Mouse (Mus musculus): ENCODE results near the gene Rps7.

Gene Rps7

GRCm38 (mm10) chr12:28635535-28636476 is at the start of gene Rps7:
Rps7 (minus strand) TSS chr12:28635953.
- DNase-seq = peak; percentile 96

DNA sequence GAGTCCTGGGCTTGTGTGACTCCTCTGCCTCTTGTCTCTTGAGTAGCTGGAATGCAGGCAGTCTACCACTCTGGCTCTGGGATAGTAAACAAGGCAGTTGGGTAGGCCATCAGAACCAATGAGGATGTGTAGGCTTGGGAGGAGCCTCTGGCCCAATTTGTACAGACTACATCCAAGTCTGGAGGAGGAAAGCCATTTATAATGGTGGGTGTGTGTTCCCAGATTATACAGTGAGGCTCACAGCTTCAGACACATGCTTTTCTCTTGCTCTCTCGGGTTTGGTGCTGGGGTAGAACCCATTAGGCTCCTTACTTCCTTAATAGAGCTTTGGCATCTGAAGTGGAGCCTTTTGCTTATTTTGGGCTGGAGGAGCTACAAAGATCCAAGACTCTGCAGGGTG is 48.9 kb upstream of the Rps7 start:
- no peak for DNase-seq

GRCm38 (mm10) chr12:28675925-28676209 is 40.1 kb upstream of the Rps7 start:
- no peak for DNase-seq

DNA sequence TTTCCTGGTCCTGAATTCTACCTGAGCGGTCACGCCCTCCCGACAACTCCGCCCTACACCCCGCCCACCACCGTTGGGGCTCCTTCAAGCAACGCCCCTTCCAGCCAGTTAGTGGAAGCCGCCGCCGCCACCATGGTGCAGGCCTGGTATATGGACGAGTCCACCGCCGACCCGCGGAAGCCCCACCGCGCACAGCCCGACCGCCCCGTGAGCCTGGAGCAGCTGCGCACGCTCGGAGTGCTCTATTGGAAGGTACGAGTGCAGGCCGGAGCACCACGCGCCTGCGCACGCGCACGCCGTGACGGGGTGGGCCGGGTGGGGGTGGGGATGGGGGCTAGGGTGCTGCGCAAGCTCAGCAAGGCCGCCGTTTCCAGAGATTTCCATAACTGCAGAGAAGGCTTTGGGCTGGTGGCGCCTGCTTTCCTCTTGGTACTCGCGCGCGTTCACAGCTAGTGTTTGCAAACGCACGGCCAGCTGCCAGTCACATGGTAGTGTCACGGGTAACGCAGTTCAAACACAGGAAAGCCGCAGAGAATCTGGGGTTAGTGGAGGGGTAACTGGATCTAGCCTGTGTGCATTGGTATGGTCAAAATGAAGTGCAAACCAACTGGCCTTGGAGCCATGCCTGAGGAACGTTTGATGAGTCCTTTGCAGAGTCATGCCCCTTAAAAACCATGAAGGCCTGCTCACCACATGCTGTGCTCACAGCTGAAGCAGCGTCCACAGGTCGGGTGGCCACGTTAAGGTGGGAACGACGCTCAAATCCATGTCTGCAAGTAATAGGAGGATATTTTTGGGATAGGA is 39.6 kb upstream of the Rps7 start, which contains the start of gene Adi1:
Adi1 (plus strand) TSS at position 111 of the 804 bp plus-strand sequence.
- DNase-seq = peak; percentile 87 to 92

DNA sequence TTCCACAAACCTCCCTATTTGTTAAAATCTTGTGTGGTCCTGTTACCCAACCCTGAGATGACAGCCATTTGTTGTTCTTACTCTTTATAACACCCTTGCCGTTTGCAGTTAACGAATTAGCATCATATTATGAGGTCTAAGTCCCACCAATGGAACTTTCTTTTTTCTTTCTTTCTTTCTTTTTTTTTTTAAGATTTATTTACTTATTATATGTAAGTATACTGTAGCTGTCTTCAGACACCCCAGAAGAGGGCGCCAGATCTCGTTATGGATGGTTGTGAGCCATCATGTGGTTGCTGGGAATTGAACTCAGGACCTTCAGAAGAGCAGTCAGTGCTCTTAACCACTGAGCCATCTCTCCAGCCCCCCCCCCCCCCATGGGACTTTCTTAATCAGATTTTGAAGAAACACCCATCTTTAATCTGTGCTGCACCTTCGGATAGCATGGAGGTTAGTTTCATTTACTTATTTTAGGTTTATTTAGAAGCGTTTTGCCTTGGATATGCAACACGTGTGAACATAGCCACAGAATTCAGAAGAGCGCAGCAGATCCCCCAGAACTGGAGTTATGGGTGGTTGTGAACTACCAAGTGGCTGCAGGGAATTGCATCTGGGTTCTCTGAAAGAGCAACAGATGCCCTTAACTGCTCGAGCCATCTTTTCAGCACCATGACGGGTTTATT is 38.4 kb upstream of the Rps7 start:
- DNase-seq = no peak

DNA sequence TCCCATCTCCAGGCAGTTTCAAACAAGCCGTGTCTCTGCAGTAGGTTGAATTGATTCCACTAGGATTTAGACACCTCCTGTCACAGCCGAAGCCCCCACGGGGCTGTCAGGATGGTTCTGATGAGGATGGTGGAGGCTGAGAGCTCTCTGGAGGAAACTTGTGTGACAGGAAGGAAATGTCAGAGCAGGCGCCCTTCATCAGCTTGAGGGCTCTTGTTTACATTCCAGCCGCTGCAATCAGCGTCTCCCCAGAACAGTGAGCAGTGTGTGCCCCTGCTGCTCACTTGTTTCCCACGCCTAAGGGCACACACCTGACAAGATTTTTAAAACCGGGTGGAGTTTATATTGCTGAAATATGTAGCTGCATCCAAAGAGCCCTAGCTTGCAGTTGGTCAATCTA is 31.5 kb upstream of the Rps7 start:
- no peak for DNase-seq

DNA sequence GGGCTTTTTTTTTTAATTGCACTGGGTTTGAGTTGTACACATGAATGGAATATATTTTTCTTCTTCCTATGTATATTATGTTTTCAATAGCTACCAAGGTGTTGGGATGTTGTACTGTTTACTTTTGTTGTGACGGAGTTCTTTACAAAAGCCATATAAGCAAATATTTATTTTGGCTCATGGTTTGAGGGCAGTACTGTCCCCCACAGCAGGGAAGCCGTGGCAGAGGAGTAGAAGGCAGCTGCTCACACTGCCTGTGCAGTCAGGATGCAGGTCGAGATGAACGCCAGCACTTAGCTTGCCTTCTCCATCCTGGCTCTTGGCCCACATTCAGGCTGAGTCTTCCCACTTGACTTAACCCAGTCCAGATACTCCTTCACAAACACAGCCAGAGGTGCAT is 31.0 kb upstream of the Rps7 start:
- DNase-seq = peak in 1 of 2 experiments; percentile 36

DNA sequence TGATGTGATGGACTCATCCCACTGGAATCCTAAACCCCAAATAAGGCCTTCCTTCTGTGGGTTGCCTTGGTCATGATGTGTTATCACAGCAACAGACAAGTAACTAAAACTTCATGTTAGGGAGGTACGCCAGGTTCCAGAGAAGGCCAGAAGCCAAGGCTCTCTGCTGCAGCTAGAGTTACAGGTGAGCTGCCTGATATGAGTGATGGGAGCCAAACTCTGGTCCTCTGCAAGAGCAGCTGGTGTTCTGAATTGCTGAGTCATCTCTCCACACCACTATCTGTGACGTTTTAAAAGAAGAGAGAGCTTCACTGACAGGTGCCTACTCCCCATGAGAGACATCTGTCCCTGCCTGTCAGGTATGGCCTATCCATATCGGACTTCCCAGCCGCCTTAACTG is 26.9 kb upstream of the Rps7 start:
- DNase-seq = no peak

GRCm38 (mm10) chr12:28649141-28650110 is 13.7 kb upstream of the Rps7 start, which contains the start of gene Rnaseh1:
Rnaseh1 (plus strand) TSS chr12:28649602.
- DNase-seq = peak; percentile 96

GRCm38 (mm10) chr12:28638778-28639177 is 3.0 kb upstream of the Rps7 start:
- no peak for DNase-seq

DNA sequence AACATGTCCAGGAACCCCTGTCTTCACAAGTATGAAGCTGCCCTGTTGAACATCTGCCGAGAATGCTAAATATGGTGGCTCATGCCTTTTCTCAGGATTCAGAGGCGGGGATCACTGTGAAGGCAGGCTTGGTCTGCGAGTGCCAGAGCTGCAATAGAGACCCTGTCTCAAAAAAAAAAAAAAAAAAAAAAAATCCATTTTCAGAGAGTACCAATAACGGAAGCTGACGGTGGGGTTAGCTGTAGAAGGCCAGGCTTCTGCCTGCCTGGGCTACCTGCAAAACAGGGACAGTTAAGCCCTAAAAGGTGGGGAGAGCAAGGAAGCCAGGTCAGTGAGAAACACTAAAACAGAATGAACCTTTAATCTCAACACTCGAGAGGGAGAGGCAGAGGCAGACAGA is 790 bp upstream of the Rps7 start:
- no peak for DNase-seq

DNA sequence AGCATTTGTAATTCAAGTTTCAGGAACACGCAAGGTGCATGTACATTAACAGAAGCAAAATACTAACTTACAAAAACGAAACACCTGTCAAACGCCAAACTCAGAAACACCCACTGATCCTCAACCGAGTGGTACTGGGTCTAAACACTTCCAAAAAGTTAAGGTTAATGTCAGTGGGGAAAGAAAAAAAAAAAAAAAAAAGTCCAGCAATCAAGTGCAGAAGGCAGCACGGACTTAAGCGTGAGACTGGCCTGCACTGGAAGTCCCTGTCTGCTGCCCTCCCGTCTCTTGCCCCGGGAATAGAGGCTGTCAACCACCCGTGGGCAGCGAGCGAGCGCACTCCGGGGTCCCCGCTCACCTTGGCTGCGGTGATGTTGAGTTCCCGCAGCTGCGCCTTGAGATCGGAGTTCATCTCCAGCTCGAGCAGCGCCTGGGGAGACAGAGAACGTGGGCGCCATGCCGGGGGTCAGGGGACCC is 657 bp downstream of the Rps7 start:
- no peak for DNase-seq

GRCm38 (mm10) chr12:28628436-28628835 is 7.3 kb downstream of the Rps7 start:
- DNase-seq = no peak

DNA sequence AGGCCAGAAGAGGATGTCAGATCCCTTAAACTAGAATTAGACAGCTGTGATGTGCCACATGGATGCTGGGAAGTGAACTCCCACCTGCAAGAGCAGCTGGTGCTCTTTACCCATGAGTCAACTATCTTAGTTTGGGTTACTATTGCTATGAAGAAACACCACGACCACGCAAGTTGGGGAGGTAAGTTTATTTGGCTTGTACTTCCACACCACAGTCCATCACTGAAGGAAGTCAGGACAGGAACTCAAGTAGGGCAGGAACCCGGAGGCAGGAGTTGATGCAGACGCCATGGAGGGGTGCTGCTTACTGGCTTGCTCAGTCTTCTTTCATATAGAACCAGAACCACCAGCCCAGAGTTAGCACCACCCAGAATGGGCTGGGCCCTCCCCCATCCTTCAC is 8.7 kb downstream of the Rps7 start:
- DNase-seq = no peak

- no peak for DNase-seq
Measured at GRCm38 (mm10) chr12:28625407-28625806, 10.3 kb downstream of the Rps7 start.

DNA sequence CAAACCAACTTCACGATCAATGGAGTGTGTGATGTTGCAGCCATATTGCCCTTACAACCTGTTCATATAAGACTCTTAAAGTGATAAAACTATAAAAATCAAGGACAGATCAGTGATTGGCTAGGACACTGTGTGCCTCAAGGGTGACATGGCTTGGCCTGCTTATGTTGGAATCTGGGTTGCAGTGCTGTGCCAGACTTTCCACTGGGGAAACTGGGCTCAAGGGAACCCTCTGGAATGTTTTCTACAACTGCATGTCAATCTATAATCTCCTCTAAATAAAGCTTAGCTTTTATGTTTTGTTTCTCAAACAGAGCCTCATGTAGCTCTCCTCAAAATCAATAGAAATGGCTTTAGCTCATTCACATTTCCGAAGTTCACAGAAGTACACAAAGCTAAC is 11.5 kb downstream of the Rps7 start:
- no peak for DNase-seq

- DNase-seq = peak in 1 of 2 experiments; percentile 31
Measured at GRCm38 (mm10) chr12:28623195-28623594, 12.6 kb downstream of the Rps7 start, which contains the start of gene Colec11. Colec11 (minus strand) TSS chr12:28623377.

DNA sequence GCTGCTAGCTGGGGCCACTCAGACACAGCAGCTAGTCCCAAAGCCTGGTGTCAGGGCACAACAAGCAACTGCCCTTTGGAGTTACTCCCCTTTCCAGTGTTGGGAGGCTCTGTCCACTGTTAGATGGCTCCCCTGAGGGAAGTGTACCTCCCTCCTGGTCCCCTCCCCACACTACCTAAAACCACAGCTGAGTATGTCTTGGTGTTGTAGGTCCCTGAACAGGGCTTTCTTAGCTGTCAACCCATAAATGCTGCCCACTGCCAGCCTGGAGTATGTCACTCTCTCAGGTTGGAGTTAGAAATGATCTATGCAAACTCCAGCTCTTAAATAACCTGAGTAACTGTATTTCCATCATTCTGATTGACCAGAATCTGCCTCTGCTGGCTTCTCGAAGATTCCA is 13.1 kb downstream of the Rps7 start:
- no peak for DNase-seq

- DNase-seq = peak; percentile 30 to 37
Measured at GRCm38 (mm10) chr12:28622167-28622532, 13.6 kb downstream of the Rps7 start.

- no peak for DNase-seq
Measured at GRCm38 (mm10) chr12:28621451-28622166, 14.1 kb downstream of the Rps7 start.

DNA sequence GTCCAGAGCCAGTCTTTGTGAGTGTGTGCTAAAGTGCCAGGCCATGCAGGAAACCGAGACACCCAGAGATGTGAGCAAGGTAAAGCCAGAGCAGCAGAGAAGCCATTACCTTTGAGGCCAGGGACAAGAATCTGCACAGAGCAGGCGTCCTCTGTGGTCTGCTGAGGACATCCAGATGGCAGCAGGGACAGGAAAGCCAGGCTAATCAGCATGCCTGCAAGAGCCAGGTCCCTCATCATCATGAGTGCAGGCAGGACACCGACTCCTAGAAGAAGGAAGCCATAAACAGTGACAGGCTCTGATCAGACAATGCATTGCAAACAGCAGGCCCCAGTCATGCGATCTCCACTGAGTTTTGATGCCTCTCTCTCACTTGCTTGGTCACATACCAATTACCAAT is 18.5 kb downstream of the Rps7 start:
- peak in 1 of 2 experiments; percentile 33 for DNase-seq

All from cerebellum, postnatal 10 days (tissue).